Mouse (Mus musculus) brain, embryonic 14.5 days (tissue): Measurements from ENCODE around the gene Lrwd1.

Experiments used
- CTCF ChIP-seq: fragments of 200-500 bp; IDR thresholded peaks from 2 replicates; pipeline ENCODE4 v1.5.1; 2012; ENCODE audit warnings: inconsistent platforms, mild to moderate bottlenecking, moderate library complexity, borderline replicate concordance; ENCODE audit not compliant: insufficient read depth, insufficient read length; ENCODE audit errors: extremely low read depth
- POLR2A ChIP-seq: fragments of 200-500 bp; IDR thresholded peaks from 2 replicates; pipeline ENCODE4 v1.6.1; 2012; ENCODE audit warnings: mild to moderate bottlenecking, inconsistent platforms, borderline replicate concordance; ENCODE audit not compliant: poor library complexity, insufficient read depth, insufficient read length, severe bottlenecking; ENCODE audit errors: extremely low read depth

DNA sequence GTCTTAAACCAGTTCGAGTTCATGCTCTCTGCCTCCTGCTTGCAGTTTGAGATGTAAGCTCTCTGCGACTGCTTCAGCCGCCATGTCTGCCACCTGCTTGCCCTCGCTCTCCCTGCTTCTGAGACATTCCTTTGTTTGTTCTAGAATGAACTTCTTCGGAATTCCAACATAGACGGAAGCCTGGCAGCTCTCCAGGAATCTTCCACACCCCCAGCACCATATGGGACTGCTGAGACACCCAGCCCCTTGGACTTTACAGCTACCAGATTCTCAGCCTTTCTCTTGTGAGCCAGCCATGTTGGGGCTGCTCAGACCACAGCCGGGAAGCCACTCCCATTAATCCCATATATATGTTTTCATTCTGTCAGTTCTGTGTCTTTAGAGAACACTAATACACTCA, 59.6 kb downstream of the Lrwd1 start:
- no peak for TF ChIP-seq POLR2A
- no peak for TF ChIP-seq CTCF
